Mouse (Mus musculus) liver, embryonic 16.5 days (tissue): Measurements from ENCODE around the gene Hemk1. TPM values are rescaled to one million over a fixed set of nuclear protein-coding genes. Genes with fewer than 3 reads are reported as not detected.
A peak's percentile ranks its signal among the peaks of the same experiment; 100 is the strongest.

Experiments
- ATAC-seq: fragments of 200-750 bp; cut with Nextera tagmentation; 2 replicates; pipeline ENCODE4 v1.8.0; 2017; ENCODE audit warnings: low read depth, mild to moderate bottlenecking, moderate number of reproducible peaks, moderate library complexity
- H3K27ac ChIP-seq: fragments of 300-500 bp; sonication (generic); 2 replicates; pipeline ENCODE4 v1.5.1; 2014; ENCODE audit warnings: mild to moderate bottlenecking, low read length
- H3K27me3 ChIP-seq: fragments of 300-500 bp; sonication (generic); 2 replicates; pipeline ENCODE4 v1.6.1; 2014; ENCODE audit warnings: low read depth, low read length, mixed read lengths; ENCODE audit not compliant: control insufficient read depth, insufficient read depth
- H3K36me3 ChIP-seq: fragments of 300-500 bp; sonication (generic); 2 replicates; pipeline ENCODE4 v1.6.1; 2014; ENCODE audit warnings: mild to moderate bottlenecking; ENCODE audit not compliant: control insufficient read depth, insufficient read depth
- H3K4me1 ChIP-seq: fragments of 300-500 bp; sonication (generic); 2 replicates; pipeline ENCODE4 v1.6.1; 2014; ENCODE audit warnings: low read depth, low read length, mixed read lengths; ENCODE audit not compliant: control insufficient read depth
- H3K4me2 ChIP-seq: fragments of 300-500 bp; sonication (generic); 2 replicates; pipeline ENCODE4 v1.6.1; 2014; ENCODE audit warnings: low read depth, low read length, mixed read lengths
- H3K4me3 ChIP-seq: fragments of 300-500 bp; sonication (generic); 2 replicates; pipeline ENCODE4 v1.5.1; 2014; ENCODE audit warnings: low read depth, mild to moderate bottlenecking, low read length
- H3K9ac ChIP-seq: fragments of 300-500 bp; sonication (generic); 2 replicates; pipeline ENCODE4 v1.6.1; 2014; ENCODE audit warnings: low read depth, low read length
- H3K9me3 ChIP-seq: fragments of 300-500 bp; sonication (generic); replicated peaks from 2 replicates; pipeline ENCODE4 v1.6.1; 2016; ENCODE audit warnings: low read length; ENCODE audit not compliant: control insufficient read depth
- WGBS: fragments of 180-500 bp; shearing (Covaris S2); extraction: QIAGEN DNeasy Blood & Tissue Kit; methylation state at CpG from one replicate; pipeline ENCODE4 v1.1.7; 2014; ENCODE audit not compliant: insufficient replicate concordance; 5-methylcytosine and 5-hydroxymethylcytosine counted together
- polyA plus RNA-seq: library from polyadenylated mRNA; unstranded; fragments of >200 nt; fragmentation: Nextera tagmentation; extraction: Ambion mirVana; gene quantifications from 2 replicates; pipeline ENCODE4 v1.2.1, GENCODE M21; 2015

Hemk1 gene
- polyA plus RNA-seq, 1 experiment from 2014 or later, result 2.9 TPM

DNA sequence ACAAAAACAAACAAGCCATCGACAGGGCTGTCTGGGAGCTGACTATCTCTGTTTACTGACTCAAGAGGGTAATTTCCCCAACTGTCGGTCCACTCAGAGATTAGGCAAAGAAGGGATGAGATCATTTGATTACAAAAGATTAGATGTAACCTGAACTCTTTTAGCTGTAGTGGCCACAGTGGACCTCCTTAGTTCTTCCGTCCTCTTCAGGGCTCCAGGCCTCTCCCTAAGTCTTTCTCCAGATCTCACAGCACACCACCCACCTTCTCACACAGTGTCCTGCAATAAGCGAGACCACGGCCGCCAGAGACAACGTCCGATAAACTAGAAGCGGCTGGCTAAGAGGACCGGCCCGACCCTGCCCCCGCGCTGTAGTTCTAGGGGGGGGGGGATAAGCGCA, 42.1 kb downstream of the Hemk1 start:
- peak overlapping the region; percentile 95 for H3K4me2 ChIP-seq
- no peaks in the 10 kb centered on the region for H3K9me3 ChIP-seq
- H3K27me3 ChIP-seq, result peaks cover 6% of the 10 kb centered on the region; the same call in 1 of the 2 replicates
- H3K27ac ChIP-seq, result peak overlapping the region; percentile 93
- under 1% methylated on average over 13 of the region's 14 CpGs for WGBS
- H3K4me3 ChIP-seq, result peak overlapping the region; percentile 70
- peaks cover 8% of the 10 kb centered on the region for H3K36me3 ChIP-seq
- peaks cover 39% of the 10 kb centered on the region for H3K4me1 ChIP-seq
- peak; percentile 1; the same call in 1 of the 2 replicates for ATAC-seq
- peak overlapping the region; percentile 73 for H3K9ac ChIP-seq

DNA sequence AAGGTAGTCTGAATTCAATTTTAAA, 42.3 kb downstream of the Hemk1 start, which contains the start of gene Cish:
Gene Cish (plus strand): TSS at position 11 of the 25 bp plus-strand sequence.
- Histone ChIP-seq H3K27me3 (peaks cover 6% of the 10 kb centered on the region; the same call in 1 of the 2 replicates), H3K9ac (peak within 1 kb of the TSS; percentile 73), H3K9me3 (no peaks in the 10 kb centered on the region), H3K36me3 (peaks cover 6% of the 10 kb centered on the region; the same call in 1 of the 2 replicates), H3K27ac (peak within 1 kb of the TSS; percentile 93), H3K4me2 (peak within 1 kb of the TSS; percentile 95), H3K4me1 (peaks cover 39% of the 10 kb centered on the region), H3K4me3 (peak within 1 kb of the TSS; percentile 70)
- ATAC-seq, result no peak

DNA sequence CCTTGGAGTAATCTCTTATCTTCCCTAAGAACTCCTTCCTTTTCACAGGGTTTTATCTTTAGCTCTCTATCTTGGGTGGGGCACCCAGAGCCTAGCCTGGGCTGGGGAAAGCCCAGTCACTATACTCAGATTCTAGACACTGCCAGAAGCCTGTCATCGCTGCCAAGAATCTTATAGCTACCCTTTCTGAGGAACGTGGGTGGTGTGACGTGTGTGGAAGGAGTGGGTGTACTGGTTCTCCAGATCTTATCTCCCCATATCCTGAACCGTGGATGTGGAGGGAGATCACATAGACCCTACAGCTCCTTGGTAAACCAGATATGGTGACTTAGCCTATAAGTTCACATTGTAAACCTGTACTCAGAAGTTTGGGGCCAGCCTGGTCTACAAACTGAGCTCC, 42.5 kb downstream of the Hemk1 start:
- peaks cover 6% of the 10 kb centered on the region; the same call in 1 of the 2 replicates for H3K27me3 ChIP-seq
- peak overlapping the region; percentile 95 for H3K4me2 ChIP-seq
- H3K4me3 ChIP-seq, result peak overlapping the region; percentile 70
- H3K4me1 ChIP-seq, result peaks cover 41% of the 10 kb centered on the region
- peak overlapping the region; percentile 73 for H3K9ac ChIP-seq
- no peak for ATAC-seq
- H3K36me3 ChIP-seq, result peaks cover 4% of the 10 kb centered on the region; the same call in 1 of the 2 replicates
- H3K9me3 ChIP-seq, result no peaks in the 10 kb centered on the region
- WGBS, result 9% methylated on average over 4 of the region's 4 CpGs
- peak overlapping the region; percentile 93 for H3K27ac ChIP-seq

- Histone ChIP-seq H3K9me3 (no peaks in the 10 kb centered on the region), H3K27ac (no peak overlapping the region), H3K4me2 (no peak overlapping the region), H3K27me3 (peaks cover 6% of the 10 kb centered on the region; the same call in 1 of the 2 replicates), H3K36me3 (no peaks in the 10 kb centered on the region), H3K4me3 (no peak overlapping the region), H3K9ac (no peak overlapping the region), H3K4me1 (peaks cover 46% of the 10 kb centered on the region)
- WGBS, result under 1% methylated on average over 6 of the region's 6 CpGs
- no peak for ATAC-seq
These were observed 43.9 kb downstream of the Hemk1 start for GRCm38 (mm10) chr9:107294249-107294648.

DNA sequence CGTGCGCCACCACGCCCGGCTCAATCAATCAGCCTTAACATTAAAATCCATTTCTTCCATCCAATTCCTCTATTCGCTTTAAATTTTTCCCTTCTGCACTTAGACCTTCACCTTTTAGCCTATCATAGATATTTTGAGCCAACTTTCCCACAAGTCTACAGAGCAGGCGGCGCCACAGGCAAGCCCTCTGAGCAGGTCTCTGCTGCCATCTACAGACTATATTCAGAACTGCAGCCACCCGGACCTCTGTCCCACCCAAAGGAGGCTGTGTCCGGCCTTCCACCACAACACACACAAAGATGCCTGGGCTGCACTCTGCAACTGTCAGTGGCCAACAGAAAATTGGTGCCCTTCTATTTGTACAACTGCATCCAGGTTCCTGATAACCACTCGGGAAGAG, 47.3 kb downstream of the Hemk1 start:
- H3K4me1 ChIP-seq, result peaks cover 37% of the 10 kb centered on the region
- peaks cover 6% of the 10 kb centered on the region; the same call in 1 of the 2 replicates for H3K27me3 ChIP-seq
- WGBS, result 27% methylated on average over 10 of the region's 10 CpGs
- no peaks in the 10 kb centered on the region for H3K9me3 ChIP-seq
- no peak overlapping the region for H3K4me3 ChIP-seq
- H3K27ac ChIP-seq, result no peak overlapping the region
- no peak overlapping the region for H3K4me2 ChIP-seq
- H3K9ac ChIP-seq, result no peak overlapping the region
- H3K36me3 ChIP-seq, result no peaks in the 10 kb centered on the region
- ATAC-seq, result no peak

- Histone ChIP-seq H3K27ac (peak within 1 kb of the TSS; percentile 73), H3K9me3 (no peaks in the 10 kb centered on the region), H3K4me3 (peak within 1 kb of the TSS; percentile 64), H3K4me1 (peaks cover 30% of the 10 kb centered on the region), H3K9ac (peak within 1 kb of the TSS; percentile 59), H3K27me3 (peaks cover 6% of the 10 kb centered on the region; the same call in 1 of the 2 replicates), H3K4me2 (peak within 1 kb of the TSS; percentile 91), H3K36me3 (no peaks in the 10 kb centered on the region)
- peak; percentile 82 for ATAC-seq
- 1% methylated on average over 49 of the region's 49 CpGs for WGBS
These were observed 48.7 kb downstream of the Hemk1 start, which contains the start of gene Mapkapk3 for GRCm38 (mm10) chr9:107289211-107290076. Gene Mapkapk3, minus strand, starts transcription at chr9:107289877.

GRCm38 (mm10) chr9:107288711-107289110, 49.4 kb downstream of the Hemk1 start:
- no peaks in the 10 kb centered on the region for H3K9me3 ChIP-seq
- peaks cover 30% of the 10 kb centered on the region for H3K4me1 ChIP-seq
- WGBS, result 16% methylated on average over 8 of the region's 8 CpGs
- peak overlapping the region; percentile 64 for H3K4me3 ChIP-seq
- no peaks in the 10 kb centered on the region for H3K36me3 ChIP-seq
- H3K4me2 ChIP-seq, result peak overlapping the region; percentile 91
- peak overlapping the region; percentile 73 for H3K27ac ChIP-seq
- H3K9ac ChIP-seq, result peak overlapping the region; percentile 59
- peaks cover 6% of the 10 kb centered on the region; the same call in 1 of the 2 replicates for H3K27me3 ChIP-seq
- peak; percentile 67 for ATAC-seq

- ATAC-seq, result no peak
These were observed 50.0 kb downstream of the Hemk1 start for GRCm38 (mm10) chr9:107288105-107288650.

DNA sequence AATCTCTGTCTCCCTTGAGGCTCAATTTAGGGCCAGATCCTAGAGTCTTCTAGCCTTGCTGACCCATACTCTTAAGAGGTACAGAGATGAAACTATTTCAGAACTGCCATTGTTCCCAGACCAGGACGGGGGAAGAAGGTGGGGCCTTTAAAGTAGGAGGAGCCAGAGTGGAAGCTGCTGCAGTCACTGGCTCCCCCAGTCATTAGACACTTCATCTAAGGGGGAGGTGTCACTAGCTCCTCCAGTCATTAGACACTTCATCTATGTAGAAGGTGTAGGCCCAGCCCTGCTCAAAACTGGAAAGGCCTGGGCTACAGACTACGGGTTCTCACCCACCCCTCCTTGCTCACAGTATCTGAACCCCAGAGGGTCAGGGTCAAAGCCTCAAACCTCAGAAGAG, 50.9 kb downstream of the Hemk1 start:
- no peaks in the 10 kb centered on the region for H3K9me3 ChIP-seq
- WGBS, result 41% methylated on average over 2 of the region's 2 CpGs
- no peak overlapping the region; the same call in 1 of the 2 replicates for H3K9ac ChIP-seq
- H3K36me3 ChIP-seq, result no peaks in the 10 kb centered on the region
- no peak overlapping the region for H3K4me2 ChIP-seq
- peak overlapping the region; percentile 72 for H3K27ac ChIP-seq
- H3K27me3 ChIP-seq, result no peaks in the 10 kb centered on the region; the same call in 1 of the 2 replicates
- H3K4me3 ChIP-seq, result no peak overlapping the region
- H3K4me1 ChIP-seq, result peaks cover 30% of the 10 kb centered on the region
- no peak for ATAC-seq

More at GRCm38 (mm10) chr9:107288105-107288650, 50.0 kb downstream of the Hemk1 start:
- Histone ChIP-seq H3K9me3 (no peaks in the 10 kb centered on the region), H3K27me3 (peaks cover 6% of the 10 kb centered on the region; the same call in 1 of the 2 replicates), H3K4me3 (peak overlapping the region; percentile 64), H3K4me1 (peaks cover 30% of the 10 kb centered on the region), H3K36me3 (no peaks in the 10 kb centered on the region), H3K4me2 (peak overlapping the region; percentile 91), H3K9ac (no peak overlapping the region), H3K27ac (peak overlapping the region; percentile 44)
- 70% methylated on average over 14 of the region's 14 CpGs for WGBS
